Mouse (Mus musculus): ENCODE data around the gene Gm20489. TPM values are rescaled to one million over a fixed set of nuclear protein-coding genes. Genes with fewer than 3 reads are reported as not detected.
A peak's percentile ranks its signal among the peaks of the same experiment; 100 is the strongest.

Gene Gm20489
- polyA plus RNA-seq (2014; fragmentation: Nextera tagmentation; extraction: Ambion mirVana), result not detected in 2 replicates

DNA sequence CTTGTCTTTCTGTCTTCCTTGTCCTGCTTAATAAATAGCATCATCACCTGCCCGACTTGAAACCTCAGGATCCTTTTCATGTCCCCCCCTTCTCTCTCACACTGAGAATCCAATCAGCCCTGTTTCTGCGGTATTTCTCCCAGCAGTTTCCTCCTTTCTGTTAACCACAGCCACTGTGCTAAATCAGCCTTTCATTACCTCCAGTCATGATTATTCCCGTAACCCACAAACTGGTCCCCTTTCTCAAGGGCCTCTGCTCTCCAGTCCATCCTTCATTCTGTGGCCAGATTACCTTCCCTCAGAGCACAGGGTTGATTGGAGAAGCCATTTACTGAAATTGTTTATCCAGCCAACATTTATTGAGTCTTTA, at the start of gene Gm20489:
Gm20489 (minus strand) TSS at position 269 of the 370 bp plus-strand sequence.
- Histone ChIP-seq H3K4me3 (ENCODE audit: low read depth, low read length) (no peak within 1 kb of the TSS), H3K9ac (replicated peaks; ENCODE audit: low read depth, low read length) (no peak within 1 kb of the TSS), H3K36me3 (ENCODE audit: control insufficient read depth, insufficient read depth, low read length) (no peaks in the 10 kb centered on the region), H3K27me3 (ENCODE audit: control insufficient read depth, insufficient read depth, low read length) (no peaks in the 10 kb centered on the region), H3K4me2 (ENCODE audit: low read depth, low read length) (no peak within 1 kb of the TSS), H3K27ac (ENCODE audit: low read depth, low read length) (no peak within 1 kb of the TSS), H3K9me3 (ENCODE audit: control insufficient read depth, low read length) (no peaks in the 10 kb centered on the region), H3K4me1 (ENCODE audit: control insufficient read depth, insufficient read depth, low read length) (no peaks in the 10 kb centered on the region)
- 54% methylated on average over 3 of the region's 3 CpGs for WGBS
- no peak for ATAC-seq (ENCODE audit: low read depth)

DNA sequence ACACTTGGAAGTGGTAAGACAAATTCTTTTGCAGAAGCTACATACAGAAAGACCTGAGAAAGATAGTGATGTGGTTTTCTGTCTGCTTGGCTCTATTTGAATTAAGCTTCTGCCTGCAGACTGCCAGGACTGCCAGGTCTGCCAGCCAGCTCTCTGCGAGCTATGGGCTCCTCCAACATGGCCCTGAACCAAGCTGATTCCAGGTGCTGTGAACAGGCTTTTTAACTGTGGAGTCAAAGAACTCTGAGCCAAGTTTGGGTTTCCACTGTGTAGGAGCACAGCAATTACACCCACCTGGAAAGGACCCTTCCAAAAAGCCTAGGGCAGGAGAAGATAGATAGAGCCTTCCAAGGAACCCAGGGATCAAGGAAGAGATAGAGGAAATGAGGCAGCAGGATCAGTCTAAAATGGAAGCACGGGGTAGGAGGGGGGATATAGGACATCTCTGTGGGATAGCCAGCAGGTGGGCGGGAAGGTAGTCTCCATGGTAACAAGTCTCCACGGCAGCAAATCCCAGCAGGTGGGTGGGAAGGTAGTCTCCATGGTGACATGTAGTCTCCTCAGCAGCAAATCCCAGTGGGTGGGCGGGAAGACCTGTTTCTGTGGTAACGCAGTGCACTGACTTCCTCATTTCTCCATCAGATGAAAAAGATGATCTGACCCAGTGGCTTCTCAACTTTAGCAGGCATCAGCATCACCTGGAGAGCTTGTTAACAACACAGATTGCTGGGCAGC, 45.0 kb upstream of the Gm20489 start:
- 39% methylated on average over 6 of the region's 6 CpGs for WGBS
- Histone ChIP-seq H3K9me3 (ENCODE audit: control insufficient read depth, low read length) (no peaks in the 10 kb centered on the region), H3K9ac (replicated peaks; ENCODE audit: low read depth, low read length) (no peak overlapping the region), H3K4me1 (ENCODE audit: control insufficient read depth, insufficient read depth, low read length) (no peaks in the 10 kb centered on the region), H3K4me2 (ENCODE audit: low read depth, low read length) (no peak overlapping the region), H3K27ac (ENCODE audit: low read depth, low read length) (no peak overlapping the region), H3K27me3 (ENCODE audit: control insufficient read depth, insufficient read depth, low read length) (no peaks in the 10 kb centered on the region), H3K4me3 (ENCODE audit: low read depth, low read length) (no peak overlapping the region), H3K36me3 (ENCODE audit: control insufficient read depth, insufficient read depth, low read length) (0 out of 2 replicates have a peak, but pooled peaks cover 6% of the 10 kb centered on the region)
- peak; percentile 49 for ATAC-seq (ENCODE audit: low read depth)

DNA sequence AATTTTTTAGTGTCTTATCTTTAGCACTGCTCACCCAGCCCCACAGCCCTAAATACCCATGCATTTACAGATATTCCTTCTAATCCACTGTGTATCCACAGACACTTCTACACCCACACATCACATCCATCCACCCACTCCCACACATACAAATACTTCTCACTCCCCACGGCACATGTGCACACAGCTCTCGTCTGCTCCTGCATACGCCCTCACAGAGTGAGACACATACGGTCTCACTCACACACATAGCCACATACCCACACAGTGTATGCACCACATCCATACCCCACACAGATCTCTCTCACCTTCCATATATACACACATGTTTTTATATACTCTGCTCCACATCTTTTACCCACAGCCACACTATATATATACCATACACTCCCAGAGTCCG, 40.5 kb upstream of the Gm20489 start:
- WGBS, result 93% methylated on average over 5 of the region's 5 CpGs

DNA sequence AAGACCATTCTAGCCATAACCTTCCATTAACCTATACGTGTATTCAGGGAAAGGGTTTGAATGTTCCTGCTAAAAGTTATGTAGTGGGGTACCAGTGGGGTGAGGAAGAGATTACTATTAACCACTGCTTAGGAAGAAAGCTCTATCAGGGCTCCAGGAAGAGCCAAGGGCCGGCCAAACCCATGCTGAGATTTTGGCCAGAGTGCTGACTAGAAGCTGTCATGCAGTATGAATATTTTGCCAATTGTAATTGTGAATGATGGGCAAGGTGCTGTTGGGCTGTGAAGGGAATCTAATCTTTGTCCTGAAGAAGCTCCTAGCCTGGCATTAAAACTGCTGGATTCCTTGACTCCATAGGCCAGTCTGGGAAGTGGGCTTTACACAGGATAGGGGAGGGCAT, 35.8 kb upstream of the Gm20489 start:
- 62% methylated on average over 2 of the region's 2 CpGs for WGBS

More for the DNA sequence above, 40.5 kb upstream of the Gm20489 start:
- Histone ChIP-seq H3K9me3 (ENCODE audit: control insufficient read depth, low read length) (no peaks in the 10 kb centered on the region), H3K4me3 (ENCODE audit: low read depth, low read length) (no peak overlapping the region), H3K4me1 (ENCODE audit: control insufficient read depth, insufficient read depth, low read length) (no peaks in the 10 kb centered on the region), H3K27ac (ENCODE audit: low read depth, low read length) (no peak overlapping the region), H3K36me3 (ENCODE audit: control insufficient read depth, insufficient read depth, low read length) (0 out of 2 replicates have a peak, but pooled peaks cover 6% of the 10 kb centered on the region), H3K27me3 (ENCODE audit: control insufficient read depth, insufficient read depth, low read length) (no peaks in the 10 kb centered on the region), H3K4me2 (ENCODE audit: low read depth, low read length) (no peak overlapping the region), H3K9ac (replicated peaks; ENCODE audit: low read depth, low read length) (no peak overlapping the region)
- ATAC-seq (ENCODE audit: low read depth), result no peak

DNA sequence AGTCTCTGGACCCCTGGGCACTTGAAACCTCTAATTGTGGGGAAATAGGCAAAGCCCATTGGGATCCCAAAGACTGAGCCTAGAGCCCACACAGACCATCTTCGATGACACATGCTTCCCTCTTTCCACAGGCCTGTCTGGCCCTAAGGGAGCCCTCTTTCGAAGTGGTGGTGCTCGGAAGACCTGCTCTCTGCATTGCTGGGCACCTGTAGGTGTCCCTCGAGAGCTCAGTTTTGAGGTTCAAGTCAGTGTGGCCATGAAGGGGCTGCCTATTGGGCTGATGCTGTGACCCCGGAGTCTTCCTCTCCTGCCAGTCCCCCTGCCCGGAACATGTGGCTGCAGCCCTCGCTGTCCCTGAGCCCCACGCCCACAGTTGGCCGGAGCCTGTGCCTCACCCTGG, 32.8 kb upstream of the Gm20489 start:
- H3K36me3 ChIP-seq (ENCODE audit: control insufficient read depth, insufficient read depth, low read length), result peaks cover 2% of the 10 kb centered on the region; the same call in 1 of the 2 replicates
- ATAC-seq (ENCODE audit: low read depth), result no peak
- H3K4me2 ChIP-seq (ENCODE audit: low read depth, low read length), result peak overlapping the region; percentile 47
- peaks cover 12% of the 10 kb centered on the region for H3K4me1 ChIP-seq (ENCODE audit: control insufficient read depth, insufficient read depth, low read length)
- no peak overlapping the region for H3K27ac ChIP-seq (ENCODE audit: low read depth, low read length)
- H3K9ac ChIP-seq (replicated peaks; ENCODE audit: low read depth, low read length), result peak overlapping the region; percentile 16; the same call in 1 of the 2 replicates
- H3K27me3 ChIP-seq (ENCODE audit: control insufficient read depth, insufficient read depth, low read length), result no peaks in the 10 kb centered on the region
- peak overlapping the region; percentile 51 for H3K4me3 ChIP-seq (ENCODE audit: low read depth, low read length)
- WGBS, result 60% methylated on average over 8 of the region's 9 CpGs
- no peaks in the 10 kb centered on the region for H3K9me3 ChIP-seq (ENCODE audit: control insufficient read depth, low read length)

More for the DNA sequence above, 35.8 kb upstream of the Gm20489 start:
- Histone ChIP-seq H3K4me1 (ENCODE audit: control insufficient read depth, insufficient read depth, low read length) (peaks cover 12% of the 10 kb centered on the region), H3K4me3 (ENCODE audit: low read depth, low read length) (no peak overlapping the region), H3K27me3 (ENCODE audit: control insufficient read depth, insufficient read depth, low read length) (no peaks in the 10 kb centered on the region), H3K36me3 (ENCODE audit: control insufficient read depth, insufficient read depth, low read length) (no peaks in the 10 kb centered on the region), H3K9me3 (ENCODE audit: control insufficient read depth, low read length) (no peaks in the 10 kb centered on the region), H3K9ac (replicated peaks; ENCODE audit: low read depth, low read length) (no peak overlapping the region), H3K27ac (ENCODE audit: low read depth, low read length) (no peak overlapping the region), H3K4me2 (ENCODE audit: low read depth, low read length) (no peak overlapping the region)
- ATAC-seq (ENCODE audit: low read depth), result no peak

DNA sequence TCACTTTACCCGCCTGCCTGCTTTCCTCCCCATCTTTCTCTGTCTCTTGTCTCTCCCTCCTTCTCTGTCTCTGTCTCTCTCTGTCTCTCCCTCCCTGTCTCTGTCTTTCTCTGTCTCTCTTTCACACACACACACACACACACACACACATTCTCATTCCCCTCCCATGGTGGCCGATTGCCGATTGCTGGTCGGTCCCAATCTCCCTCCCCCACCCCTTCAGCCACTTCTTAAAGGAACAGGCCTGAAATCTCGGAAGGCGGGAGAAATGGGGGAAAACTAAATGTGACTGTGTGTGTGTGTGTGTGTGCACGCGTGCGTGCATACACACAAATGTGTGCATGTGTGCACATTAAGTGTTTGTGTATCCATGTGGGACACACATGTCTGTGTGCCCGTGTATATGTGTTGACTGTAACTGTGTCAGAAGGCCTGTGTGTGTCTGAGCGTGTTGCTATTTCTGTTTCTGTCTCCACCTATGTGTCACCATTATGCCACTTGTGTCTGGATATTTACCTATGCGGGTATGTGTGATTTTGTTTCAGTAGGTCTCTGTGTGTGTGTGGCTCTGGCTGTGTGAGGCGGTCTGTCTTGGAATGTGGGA, 31.7 kb upstream of the Gm20489 start:
- H3K27me3 ChIP-seq (ENCODE audit: control insufficient read depth, insufficient read depth, low read length), result no peaks in the 10 kb centered on the region
- peak overlapping the region; percentile 73 for H3K27ac ChIP-seq (ENCODE audit: low read depth, low read length)
- peaks cover 12% of the 10 kb centered on the region for H3K4me1 ChIP-seq (ENCODE audit: control insufficient read depth, insufficient read depth, low read length)
- H3K36me3 ChIP-seq (ENCODE audit: control insufficient read depth, insufficient read depth, low read length), result peaks cover 2% of the 10 kb centered on the region; the same call in 1 of the 2 replicates
- H3K9me3 ChIP-seq (ENCODE audit: control insufficient read depth, low read length), result no peaks in the 10 kb centered on the region
- peak overlapping the region; percentile 47 for H3K4me2 ChIP-seq (ENCODE audit: low read depth, low read length)
- peak overlapping the region; percentile 51 for H3K4me3 ChIP-seq (ENCODE audit: low read depth, low read length)
- peak overlapping the region; percentile 68; the same call in 1 of the 2 replicates for H3K9ac ChIP-seq (replicated peaks; ENCODE audit: low read depth, low read length)
- peak; percentile 31; the same call in 1 of the 2 replicates for ATAC-seq (ENCODE audit: low read depth)
- 26% methylated on average over 13 of the region's 13 CpGs for WGBS

DNA sequence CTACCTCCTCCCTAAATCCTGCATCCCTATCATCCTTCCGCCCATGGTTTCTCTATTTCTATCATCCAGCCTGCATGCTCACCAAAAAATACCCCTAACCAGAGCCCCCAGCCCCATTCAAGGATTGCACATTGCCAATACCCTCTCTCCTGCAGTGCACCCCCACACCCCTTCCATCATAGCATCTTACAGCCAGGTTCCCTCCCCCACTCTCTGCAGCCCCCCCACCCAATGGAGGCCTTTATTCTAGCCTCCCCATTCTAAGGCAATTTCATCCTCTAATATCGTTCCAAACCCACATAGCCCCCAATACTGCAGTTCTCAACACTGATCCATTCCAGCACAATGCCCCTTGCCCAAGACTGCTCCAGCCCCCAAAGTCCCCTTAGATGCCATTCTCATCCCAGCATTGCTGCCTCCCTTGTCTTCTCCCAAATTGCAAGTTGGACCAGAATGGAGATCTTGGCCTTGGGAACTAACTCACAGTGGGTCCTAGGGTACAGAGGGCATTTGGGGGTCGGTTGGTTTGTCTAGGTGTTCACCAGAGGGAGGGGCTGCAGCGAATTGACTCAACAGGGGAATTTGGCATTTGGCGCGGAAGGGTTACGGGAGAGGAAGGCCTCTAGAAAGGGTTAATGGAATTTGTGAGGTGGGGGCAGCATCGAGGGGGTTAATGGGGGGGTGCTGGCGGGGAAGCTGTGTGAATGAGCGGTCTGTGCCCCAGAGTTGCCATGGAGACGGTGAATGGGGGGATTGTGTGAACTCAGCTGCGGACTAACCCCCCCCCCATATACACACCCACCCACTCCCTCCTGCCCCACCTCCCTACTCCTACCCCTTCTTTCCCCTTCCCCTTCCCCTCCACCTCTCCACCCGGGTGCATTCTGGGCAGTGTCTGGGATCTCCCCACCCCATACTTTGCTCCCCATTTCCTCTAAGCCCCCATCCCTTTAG, 30.9 kb upstream of the Gm20489 start:
- Histone ChIP-seq H3K36me3 (ENCODE audit: control insufficient read depth, insufficient read depth, low read length) (peaks cover 2% of the 10 kb centered on the region; the same call in 1 of the 2 replicates), H3K27me3 (ENCODE audit: control insufficient read depth, insufficient read depth, low read length) (no peaks in the 10 kb centered on the region), H3K27ac (ENCODE audit: low read depth, low read length) (peak overlapping the region; percentile 73), H3K4me3 (ENCODE audit: low read depth, low read length) (peak overlapping the region; percentile 51), H3K9me3 (ENCODE audit: control insufficient read depth, low read length) (no peaks in the 10 kb centered on the region), H3K4me1 (ENCODE audit: control insufficient read depth, insufficient read depth, low read length) (peaks cover 12% of the 10 kb centered on the region), H3K4me2 (ENCODE audit: low read depth, low read length) (peak overlapping the region; percentile 47), H3K9ac (replicated peaks; ENCODE audit: low read depth, low read length) (peak overlapping the region; percentile 68)
- WGBS, result 27% methylated on average over 13 of the region's 13 CpGs
- peak; percentile 77 for ATAC-seq (ENCODE audit: low read depth)

DNA sequence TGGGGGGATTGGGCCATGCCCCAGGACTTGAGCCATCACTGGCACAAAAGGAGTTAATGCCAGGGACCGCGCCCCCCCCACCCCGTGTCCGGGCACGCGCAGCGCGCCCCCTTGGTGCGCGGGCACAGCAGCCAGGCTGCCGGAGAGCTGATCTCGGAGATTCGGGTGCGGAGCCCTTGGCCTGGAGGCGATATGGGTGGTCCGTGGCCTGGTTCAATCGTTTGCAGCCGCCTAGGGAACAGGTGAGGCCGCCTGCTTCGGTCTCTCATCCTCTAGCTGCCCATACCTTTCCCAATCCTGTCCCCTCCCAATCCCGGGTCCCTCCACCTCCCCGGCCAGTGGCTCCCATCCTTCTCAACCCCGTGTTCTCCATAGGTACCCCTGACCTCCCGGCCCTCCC, 30.2 kb upstream of the Gm20489 start, which contains the start of gene Nlgn3:
Nlgn3 (plus strand) TSS at position 114 of the 400 bp plus-strand sequence.
- H3K27me3 ChIP-seq (ENCODE audit: control insufficient read depth, insufficient read depth, low read length), result no peaks in the 10 kb centered on the region
- peak; percentile 49 for ATAC-seq (ENCODE audit: low read depth)
- 17% methylated on average over 8 of the region's 24 CpGs for WGBS
- peak within 1 kb of the TSS; percentile 51 for H3K4me3 ChIP-seq (ENCODE audit: low read depth, low read length)
- H3K4me2 ChIP-seq (ENCODE audit: low read depth, low read length), result peak within 1 kb of the TSS; percentile 47
- peak within 1 kb of the TSS; percentile 73 for H3K27ac ChIP-seq (ENCODE audit: low read depth, low read length)
- peaks cover 12% of the 10 kb centered on the region for H3K4me1 ChIP-seq (ENCODE audit: control insufficient read depth, insufficient read depth, low read length)
- H3K9ac ChIP-seq (replicated peaks; ENCODE audit: low read depth, low read length), result peak within 1 kb of the TSS; percentile 68
- H3K36me3 ChIP-seq (ENCODE audit: control insufficient read depth, insufficient read depth, low read length), result peaks cover 2% of the 10 kb centered on the region; the same call in 1 of the 2 replicates
- H3K9me3 ChIP-seq (ENCODE audit: control insufficient read depth, low read length), result no peaks in the 10 kb centered on the region

Measured in neural tube, embryonic 14.5 days (tissue).